Mouse (Mus musculus) urinary bladder, postnatal 25 days (tissue): ENCODE results near the gene Slc23a3.
A peak's percentile ranks its signal among the peaks of the same experiment; 100 is the strongest.

Experiments
- DNase-seq: peaks from one replicate; pipeline ENCODE4 v3.0.0; 2022; ENCODE audit warnings: low spot score

Gene Slc23a3

DNA sequence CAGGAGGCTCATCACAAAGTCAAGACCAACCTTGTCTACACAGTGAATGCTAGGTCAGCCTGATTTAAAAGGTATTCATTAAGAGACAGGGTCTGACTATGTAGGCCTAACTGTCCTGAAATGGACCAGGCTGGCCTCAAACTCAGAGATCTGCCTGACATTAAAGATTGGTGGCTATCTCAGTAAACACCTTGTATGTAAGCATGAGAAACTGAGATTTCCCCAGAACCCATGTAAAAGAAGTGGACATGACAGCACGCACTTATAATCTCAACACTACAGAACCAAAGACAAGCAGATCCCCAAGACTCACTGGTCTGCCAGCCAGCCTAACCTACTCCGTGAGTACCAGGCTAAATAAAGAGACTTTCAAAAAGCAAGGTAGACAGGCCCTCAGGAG is 4.8 kb upstream of the Slc23a3 start:
- DNase-seq, result no peak

DNA sequence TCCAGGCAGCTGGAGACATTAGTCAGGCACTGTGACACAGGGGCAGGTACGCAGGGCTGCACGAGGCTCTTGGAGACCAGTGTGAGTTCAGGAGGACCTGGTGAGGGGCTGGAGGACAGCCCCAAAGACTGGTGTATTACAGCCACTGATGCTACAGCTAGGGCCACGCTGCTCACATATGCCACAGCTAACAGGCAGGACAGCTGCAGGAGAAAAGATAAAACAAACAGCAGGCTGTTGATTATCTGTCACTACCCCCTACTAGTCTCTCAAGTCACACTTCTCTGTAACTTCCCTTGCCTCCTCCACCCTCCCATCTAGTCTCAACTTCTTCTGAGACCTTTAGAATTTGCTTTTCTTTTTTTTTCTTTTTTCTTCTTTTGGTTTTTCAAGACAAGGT is 3.0 kb upstream of the Slc23a3 start:
- DNase-seq, result no peak

DNA sequence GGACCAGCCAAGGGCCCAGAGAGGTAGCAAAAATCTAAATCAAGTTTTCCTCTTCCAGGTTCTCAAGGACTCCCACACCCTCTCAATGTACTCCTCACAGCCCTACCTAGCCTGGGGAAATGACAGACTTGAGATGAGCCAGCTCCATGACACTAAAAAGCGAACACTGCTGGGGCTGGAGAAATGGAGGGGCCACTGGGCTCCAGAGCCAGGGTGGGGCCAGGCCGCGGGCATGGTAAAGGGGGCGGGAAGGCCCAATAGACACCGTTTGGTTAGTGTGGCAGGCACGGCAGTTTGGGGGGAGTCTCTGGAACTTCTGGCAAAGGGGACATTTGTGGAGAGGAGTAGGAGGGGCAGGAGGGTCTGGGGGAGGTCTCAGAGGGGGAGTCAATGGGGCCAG is 2.6 kb upstream of the Slc23a3 start:
- DNase-seq, result no peak

DNA sequence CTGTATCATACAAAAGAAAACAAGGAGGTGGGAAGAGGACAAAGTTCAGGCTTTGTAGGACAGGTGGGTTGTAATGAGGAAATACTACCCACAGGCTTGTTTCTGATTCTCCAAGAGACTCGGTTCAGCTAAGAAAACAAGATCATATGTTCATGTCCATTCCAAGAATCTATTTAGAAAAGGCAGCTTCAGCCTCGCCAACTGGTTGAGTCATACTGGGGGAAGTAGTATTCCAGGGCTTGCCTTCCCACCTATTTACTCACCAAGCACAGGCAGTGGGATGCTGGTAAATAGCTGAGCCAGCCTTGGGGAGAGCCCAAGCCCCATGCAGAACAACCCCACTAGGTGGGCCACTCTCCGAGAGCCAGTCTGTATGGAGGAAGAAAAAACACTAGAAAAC is 5.0 kb downstream of the Slc23a3 start:
- DNase-seq, result no peak

DNA sequence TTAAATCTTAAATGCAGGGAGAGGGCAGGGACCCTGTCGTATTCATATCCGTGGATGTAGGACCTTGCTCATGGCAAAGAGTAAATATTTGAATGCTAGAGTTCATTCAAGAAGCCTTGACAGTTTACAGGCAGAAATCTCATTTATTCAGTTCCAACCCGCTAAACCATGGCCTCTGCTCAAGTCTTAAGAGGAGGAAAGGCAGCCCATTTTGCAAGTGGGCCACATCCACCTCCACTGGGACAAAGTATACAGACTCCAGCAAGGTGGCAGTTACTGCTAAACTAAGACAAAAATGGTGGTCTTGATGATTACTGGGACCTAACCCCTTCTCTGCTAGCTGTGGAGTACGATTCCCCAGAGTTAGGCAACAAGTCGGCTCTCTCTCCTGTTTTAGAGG is 8.3 kb downstream of the Slc23a3 start:
- no peak for DNase-seq

DNA sequence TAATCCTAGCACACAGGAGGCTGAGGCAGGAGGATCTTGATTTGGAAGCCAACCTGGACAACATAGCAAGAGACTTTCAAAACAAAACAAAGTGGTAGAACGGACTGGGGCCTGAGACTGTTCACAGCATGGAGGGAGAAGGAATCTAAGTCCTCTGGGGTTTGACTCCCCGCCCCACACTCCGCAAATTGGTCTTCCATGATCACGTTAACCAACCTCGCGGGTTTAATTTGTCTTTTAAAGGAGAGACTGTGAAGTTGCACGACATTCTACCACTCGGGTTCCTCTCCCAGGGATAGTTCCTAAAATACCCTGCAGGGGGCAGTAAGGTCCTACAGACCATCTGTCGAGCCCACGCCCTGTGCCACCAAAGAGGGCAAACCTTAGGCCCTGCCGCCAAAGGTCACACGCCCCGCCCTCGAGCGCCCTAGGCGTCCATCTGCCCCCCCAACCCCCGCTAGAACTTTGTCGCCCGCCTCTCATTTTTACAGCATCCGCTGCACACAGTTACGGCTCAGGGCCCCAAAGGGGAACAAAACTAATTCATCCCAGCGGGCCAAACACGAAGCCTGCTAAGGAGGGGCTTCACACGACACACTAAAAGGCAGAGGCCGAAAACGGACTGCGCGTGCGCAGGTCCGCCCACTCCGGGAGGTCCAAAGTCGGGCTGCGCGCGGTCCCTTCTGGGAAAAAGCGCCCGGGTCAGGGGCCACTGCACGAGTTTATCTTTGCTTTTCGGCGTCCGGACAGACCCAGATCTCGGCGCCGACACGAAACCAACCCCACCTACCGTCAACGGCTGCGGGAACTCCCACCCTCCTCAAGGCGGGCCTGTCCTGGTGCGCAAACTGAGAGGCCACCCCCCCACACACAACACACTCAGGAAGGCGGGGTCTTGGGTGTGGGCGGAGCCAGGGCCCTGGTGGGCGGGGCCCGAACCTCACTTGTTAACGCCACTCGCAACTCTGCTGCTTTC is 9.1 kb downstream of the Slc23a3 start, which contains the start of gene Nhej1:
Gene Nhej1 (minus strand): TSS at position 855 of the 976 bp plus-strand sequence.
- DNase-seq, result peak; percentile 92

DNA sequence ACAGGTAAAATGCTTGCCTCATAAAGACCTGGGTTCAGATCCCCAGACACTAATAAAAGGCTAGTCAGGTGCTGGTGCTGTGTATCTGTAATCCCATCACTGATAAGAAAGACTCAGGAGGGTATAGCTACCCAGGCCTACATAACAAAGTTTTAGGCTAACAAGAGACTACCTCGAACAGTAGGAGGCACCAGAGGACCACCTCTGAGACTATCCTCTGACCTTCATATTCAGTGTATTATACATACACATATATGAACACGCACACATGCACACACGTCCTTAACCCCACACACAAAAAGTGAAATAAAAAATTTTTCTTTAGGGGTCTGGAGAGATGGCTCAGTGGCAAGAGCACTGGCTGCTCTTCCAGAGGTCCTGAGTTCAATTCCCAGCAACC is 11.5 kb downstream of the Slc23a3 start:
- DNase-seq, result no peak
